Mouse (Mus musculus) liver, embryonic 14.5 days (tissue): ENCODE measurements at regions not wholly inside any gene's neighbourhood (a gene's known extent, or its start where the extent isn't known, plus 50 kb on each side); places are given as distances from the start of the nearest gene placed in this dataset.
A peak's percentile ranks its signal among the peaks of the same experiment; 100 is the strongest.

Experiments used
- ATAC-seq: fragments of 200-750 bp; cut with Nextera tagmentation; 2 replicates; pipeline ENCODE4 v1.8.0; 2017; ENCODE audit warnings: moderate number of reproducible peaks, mild to moderate bottlenecking, moderate library complexity; ENCODE audit not compliant: insufficient read depth
- DNase-seq, 3 experiments: peaks; one replicate each; pipeline ENCODE4 v3.0.0-alpha.2; 2012 to 2013; ENCODE audit warnings: low read depth in 3 of 3, low spot score in 3 of 3
- H3K27ac ChIP-seq: fragments of 300-500 bp; sonication (generic); 2 replicates; pipeline ENCODE4 v1.5.1; 2014; ENCODE audit warnings: moderate library complexity, mild to moderate bottlenecking, control low read depth, inconsistent platforms
- H3K27me3 ChIP-seq: fragments of 300-500 bp; sonication (generic); 2 replicates; pipeline ENCODE4 v1.6.1; 2014; ENCODE audit warnings: mild to moderate bottlenecking, low read length, moderate library complexity; ENCODE audit not compliant: control insufficient read depth, insufficient read depth
- H3K36me3 ChIP-seq: fragments of 300-500 bp; sonication (generic); replicated peaks from 2 replicates; pipeline ENCODE4 v1.6.1; 2014; ENCODE audit warnings: low read depth; ENCODE audit not compliant: control insufficient read depth, insufficient read depth
- H3K4me1 ChIP-seq, 2 experiments: fragments of 200-500 bp in 1 of 2; fragments of 300-500 bp in 1 of 2; sonication (generic) in 1 of 2; replicated peaks; 2 replicates each; pipeline ENCODE4 v1.6.1; 2012 to 2014; ENCODE audit warnings: antibody characterized with exemption in 1 of 2, inconsistent platforms in 1 of 2, low read length in 1 of 2; ENCODE audit not compliant: control insufficient read depth in 2 of 2, insufficient read depth in 2 of 2
- H3K4me2 ChIP-seq: fragments of 300-500 bp; sonication (generic); 2 replicates; pipeline ENCODE4 v1.6.1; 2014; ENCODE audit warnings: low read depth, mild to moderate bottlenecking, control low read depth, moderate library complexity
- H3K4me3 ChIP-seq, 2 experiments: fragments of 200-500 bp in 1 of 2; fragments of 300-500 bp in 1 of 2; sonication (generic) in 1 of 2; 2 replicates each; pipeline ENCODE4 v1.5.1; 2012 to 2014; ENCODE audit warnings: low read depth in 2 of 2, low read length in 2 of 2, mild to moderate bottlenecking in 2 of 2, control low read depth in 1 of 2, inconsistent platforms in 1 of 2, moderate library complexity in 1 of 2; ENCODE audit not compliant: insufficient read depth in 1 of 2
- H3K9ac ChIP-seq: fragments of 300-500 bp; sonication (generic); replicated peaks from 2 replicates; pipeline ENCODE4 v1.6.1; 2014; ENCODE audit warnings: mild to moderate bottlenecking, control low read depth, moderate library complexity
- H3K9me3 ChIP-seq: fragments of 300-500 bp; sonication (generic); 2 replicates; pipeline ENCODE4 v1.6.1; 2016; ENCODE audit warnings: low read length, mixed read lengths; ENCODE audit not compliant: control insufficient read depth
- CTCF ChIP-seq: IDR thresholded peaks from 2 replicates; pipeline ENCODE4 v1.5.1; 2016; ENCODE audit warnings: antibody characterized with exemption, low read depth, control low read depth
- EP300 ChIP-seq: IDR thresholded peaks from 2 replicates; pipeline ENCODE4 v1.6.1; 2016; ENCODE audit warnings: antibody characterized with exemption, low read depth
- WGBS: fragments of 180-500 bp; shearing (Covaris S2); extraction: QIAGEN DNeasy Blood & Tissue Kit; methylation state at CpG from one replicate; pipeline ENCODE4 v1.1.7; 2014; ENCODE audit not compliant: insufficient replicate concordance; 5-methylcytosine and 5-hydroxymethylcytosine counted together

- Histone ChIP-seq H3K4me3 (peak overlapping the region; percentile 31 to 58; a peak in 3 of 4 replicates), H3K9me3 (no peaks in the 10 kb centered on the region), H3K27ac (0 out of 2 replicates have a peak overlapping the region, but pooled peaks have one; percentile 18), H3K4me2 (peak overlapping the region; percentile 68), H3K27me3 (no peaks in the 10 kb centered on the region), H3K4me1 (peaks cover 0 to 20% of the 10 kb centered on the region in 2 experiments; a peak in 2 of 4 replicates), H3K36me3 (no peaks in the 10 kb centered on the region), H3K9ac (no peak overlapping the region)
- peak; percentile 49; the same call in 1 of the 2 replicates for ATAC-seq
- DNase-seq: no peak
- TF ChIP-seq EP300 (no peak), CTCF (no peak)
- 9% methylated on average over 12 of the region's 12 CpGs for WGBS
Measured at GRCm38 (mm10) chr14:105733013-105733728, 163.4 kb downstream of the Spry2 start.

- no peaks in the 10 kb centered on the region for H3K27me3 ChIP-seq
- H3K36me3 ChIP-seq: no peaks in the 10 kb centered on the region
- DNase-seq (peak in 1 of 3 experiments; percentile 20), ATAC-seq (peak; percentile 82)
- peak overlapping the region; percentile 31 to 58 for H3K4me3 ChIP-seq
- TF ChIP-seq CTCF (no peak), EP300 (no peak)
- H3K9me3 ChIP-seq: no peaks in the 10 kb centered on the region
- H3K9ac ChIP-seq: peak overlapping the region; percentile 45
- H3K4me1 ChIP-seq: peaks cover 0 to 20% of the 10 kb centered on the region in 2 experiments; a peak in 2 of 4 replicates
- 1% methylated on average over 13 of the region's 13 CpGs for WGBS
- H3K4me2 ChIP-seq: peak overlapping the region; percentile 68
- peak overlapping the region; percentile 56 for H3K27ac ChIP-seq
Measured at GRCm38 (mm10) chr14:105732221-105733012, 164.2 kb downstream of the Spry2 start.

DNA sequence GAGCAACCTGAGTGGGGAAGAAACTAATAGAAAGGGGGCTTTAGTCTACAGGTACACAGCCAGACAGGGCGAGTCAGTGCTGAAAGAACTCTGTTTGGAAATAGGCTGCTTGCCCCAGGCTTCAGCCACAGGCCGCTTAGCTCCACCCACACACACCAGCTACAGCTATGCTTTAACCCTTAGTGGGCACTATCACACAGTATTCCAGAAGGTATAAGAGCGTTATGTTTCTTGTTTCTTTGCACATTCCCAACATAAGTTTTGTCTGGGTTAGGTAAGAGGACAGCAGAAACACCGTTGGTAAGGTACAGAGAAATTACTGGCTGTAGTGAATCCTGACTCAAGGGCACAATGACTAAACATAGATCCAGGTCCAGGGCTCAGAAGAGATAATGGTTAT is 165.8 kb downstream of the Spry2 start:
- no peak for TF ChIP-seq EP300
- no peak for TF ChIP-seq CTCF
- WGBS: 10% methylated on average over 4 of the region's 4 CpGs
- Histone ChIP-seq H3K4me1 (peaks cover 0 to 20% of the 10 kb centered on the region in 2 experiments; a peak in 2 of 4 replicates), H3K9me3 (no peaks in the 10 kb centered on the region), H3K4me3 (no peak overlapping the region), H3K36me3 (no peaks in the 10 kb centered on the region), H3K27me3 (no peaks in the 10 kb centered on the region), H3K27ac (no peak overlapping the region), H3K4me2 (no peak overlapping the region), H3K9ac (no peak overlapping the region)
- ATAC-seq (0 out of 2 replicates have a peak, but pooled peaks have one; percentile 36), DNase-seq (no peak)

- 74% methylated on average over 5 of the region's 5 CpGs for WGBS
- no peak overlapping the region for H3K4me2 ChIP-seq
- no peak for TF ChIP-seq CTCF
- H3K36me3 ChIP-seq: no peaks in the 10 kb centered on the region
- H3K27ac ChIP-seq: no peak overlapping the region
- ATAC-seq: no peak
- H3K9me3 ChIP-seq: no peaks in the 10 kb centered on the region
- no peak overlapping the region for H3K9ac ChIP-seq
- no peaks in the 10 kb centered on the region for H3K27me3 ChIP-seq
- DNase-seq: no peak
- H3K4me1 ChIP-seq: peaks cover 0 to 17% of the 10 kb centered on the region in 2 experiments; a peak in 2 of 4 replicates
- no peak overlapping the region for H3K4me3 ChIP-seq
Measured at GRCm38 (mm10) chr14:105728841-105729240, 167.8 kb downstream of the Spry2 start.

DNA sequence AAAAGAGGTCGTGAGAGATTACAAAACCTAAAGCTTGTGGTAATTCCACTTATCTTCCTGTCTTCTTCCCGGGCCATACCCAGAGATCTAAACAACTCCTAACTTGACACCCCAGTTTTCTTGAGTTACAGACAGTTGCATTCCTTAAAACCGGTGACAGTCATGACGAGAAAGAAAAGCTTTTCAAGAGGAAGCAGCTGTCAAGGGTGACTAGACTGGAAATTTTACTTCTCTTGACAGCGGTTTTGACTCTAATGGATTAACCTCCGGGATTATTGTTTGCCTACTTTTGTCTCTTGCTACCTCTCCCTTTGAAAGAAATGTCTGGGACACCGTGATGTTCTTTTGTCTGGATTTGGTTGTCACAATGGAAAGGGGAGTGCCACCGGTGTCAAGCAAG is 170.9 kb downstream of the Spry2 start:
- TF ChIP-seq CTCF: no peak
- TF ChIP-seq EP300: no peak
- H3K9ac ChIP-seq: no peak overlapping the region
- 20% methylated on average over 8 of the region's 8 CpGs for WGBS

More for the DNA sequence above, 170.9 kb downstream of the Spry2 start:
- no peak for DNase-seq
- Histone ChIP-seq H3K4me1 (peaks cover 0 to 1% of the 10 kb centered on the region in 2 experiments; a peak in 2 of 4 replicates), H3K4me2 (no peak overlapping the region), H3K27ac (no peak overlapping the region), H3K4me3 (no peak overlapping the region), H3K27me3 (no peaks in the 10 kb centered on the region), H3K36me3 (no peaks in the 10 kb centered on the region), H3K9me3 (no peaks in the 10 kb centered on the region)
- no peak for ATAC-seq
